Mouse (Mus musculus) lung, postnatal 0 days (tissue): ENCODE measurements around the gene Lcn12.

Source experiments
- CTCF ChIP-seq: IDR thresholded peaks from 2 replicates; pipeline ENCODE4 v1.5.1; 2016; ENCODE audit warnings: antibody characterized with exemption, mild to moderate bottlenecking
- EP300 ChIP-seq: IDR thresholded peaks from 2 replicates; pipeline ENCODE4 v1.6.1; 2016; ENCODE audit warnings: antibody characterized with exemption, mild to moderate bottlenecking, control low read depth

DNA sequence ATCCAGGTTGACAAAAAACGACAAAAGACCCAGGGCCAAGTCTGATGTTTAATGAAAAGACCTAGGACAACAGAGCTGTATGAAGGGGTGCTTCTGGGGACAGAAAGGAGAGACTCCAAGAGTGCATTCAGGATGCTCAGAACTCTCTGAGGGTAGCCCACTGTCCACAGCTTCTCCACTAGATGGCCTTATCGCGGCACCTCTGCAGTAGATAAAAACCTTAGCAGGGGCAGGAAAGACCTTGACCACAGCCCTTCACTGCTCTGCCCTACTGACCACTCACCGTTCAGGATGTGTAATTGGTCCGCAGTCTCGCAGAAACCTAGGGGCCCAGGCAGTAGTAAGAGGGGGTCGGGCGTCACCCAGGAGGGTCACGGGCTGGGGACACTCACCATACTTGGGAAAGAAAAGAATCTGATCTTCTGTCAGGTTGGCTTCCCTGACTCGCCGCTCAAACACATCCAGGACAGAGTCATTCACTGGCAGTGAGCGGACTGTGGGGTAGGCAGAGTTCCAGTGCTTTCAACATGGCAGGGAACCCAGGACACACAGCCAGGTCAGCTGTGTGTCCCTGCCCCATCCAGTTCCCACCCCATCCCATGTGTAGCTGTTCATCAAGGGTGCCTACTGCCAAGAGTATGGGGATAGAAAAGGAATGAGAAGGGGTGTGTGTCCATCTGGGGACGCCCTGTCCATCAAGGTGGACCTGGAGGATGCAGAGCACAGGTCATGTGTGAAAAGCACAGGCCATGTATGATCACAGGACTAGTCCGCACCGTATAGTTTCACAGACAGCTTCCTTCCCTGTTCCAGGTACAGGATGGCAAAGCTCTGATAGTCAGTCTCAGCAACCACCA lies 5.1 kb upstream of the Lcn12 start:
- TF ChIP-seq CTCF (no peak), EP300 (no peak)
